Mouse (Mus musculus): ENCODE results near the gene Lrpap1.

GRCm38 (mm10) chr5:35137510-35138182 lies 32.1 kb upstream of the Lrpap1 start:
- TF ChIP-seq CTCF (conservative IDR thresholded peaks at IDR 0.05; ENCODE audit: low read length), result no peak
- TF ChIP-seq POU5F1 (IDR thresholded peaks at IDR 0.05; ENCODE audit: borderline replicate concordance, low read length), result no peak
- no peak for TF ChIP-seq NANOG (IDR thresholded peaks at IDR 0.05; ENCODE audit: borderline replicate concordance, low read length)
